Mouse (Mus musculus): Measurements from ENCODE around the gene Slc26a10.

DNA sequence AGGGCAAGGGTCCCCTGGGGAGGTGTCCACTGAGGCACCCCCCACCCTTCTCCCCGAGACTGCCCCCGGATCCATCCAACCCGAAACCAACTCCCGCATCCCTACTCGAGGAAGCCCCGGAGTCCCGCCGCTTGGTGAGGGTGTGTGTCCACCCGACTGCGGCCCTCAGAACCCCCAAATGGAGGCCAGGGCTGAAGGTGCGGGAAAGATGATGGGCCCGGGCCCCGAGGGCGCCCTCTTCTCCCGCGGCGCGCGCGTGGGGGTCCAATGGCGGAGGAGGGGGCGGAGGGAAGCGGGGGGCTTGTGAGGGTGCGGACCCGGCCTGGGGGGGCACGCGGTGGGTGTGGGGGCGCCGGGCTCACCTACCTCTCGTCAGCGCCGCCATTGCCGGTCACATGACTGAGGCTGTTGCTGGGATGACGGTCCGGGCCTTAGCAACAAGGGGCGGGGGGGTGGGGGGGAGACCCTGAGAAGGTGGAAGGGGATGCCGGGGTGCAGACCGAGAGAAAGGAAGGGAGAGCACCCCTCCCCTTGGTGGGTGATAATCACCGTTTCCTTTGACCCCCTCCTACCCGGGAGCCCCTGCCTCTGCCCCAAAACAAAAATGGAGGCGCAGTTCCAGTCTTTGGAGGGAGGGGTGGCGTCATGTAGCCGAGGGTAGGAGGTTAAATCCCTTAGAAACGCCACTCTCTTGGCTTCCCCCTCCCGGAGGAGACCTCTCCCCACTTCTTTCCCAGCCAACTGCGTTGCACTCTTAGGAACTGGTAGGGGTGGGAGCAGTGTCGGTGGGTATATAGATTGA lies 15.1 kb upstream of the Slc26a10 start, which contains the start of gene Dtx3:
- TF ChIP-seq TCF3 (IDR thresholded peaks at IDR 0.05; ENCODE audit: insufficient read length, low read depth) (no peak), POLR2A (IDR thresholded peaks at IDR 0.05; ENCODE audit: insufficient read length, low read depth) (peak; percentile 62), E2F4 (IDR thresholded peaks at IDR 0.05; ENCODE audit: insufficient read depth) (no peak), USF1 (IDR thresholded peaks at IDR 0.05; ENCODE audit: low read depth) (peak; percentile 76), POLR2AphosphoS2 (IDR thresholded peaks at IDR 0.05; ENCODE audit: insufficient read length, low read depth) (no peak), MYOG (IDR thresholded peaks at IDR 0.05; ENCODE audit: control insufficient read depth in 1 of 3, insufficient read depth in 1 of 3, insufficient read length in 2 of 3, low read depth in 2 of 3) (no peak), CEBPB (IDR thresholded peaks at IDR 0.05; ENCODE audit: insufficient read depth, poor library complexity, severe bottlenecking) (no peak), MYOD1 (IDR thresholded peaks at IDR 0.05; ENCODE audit: control insufficient read depth in 1 of 3, insufficient read length in 2 of 3, low read depth in 2 of 3) (no peak), MAX (IDR thresholded peaks at IDR 0.05; ENCODE audit: low read depth) (no peak), REST (IDR thresholded peaks at IDR 0.05; ENCODE audit: insufficient read depth, insufficient read length) (no peak), TCF12 (IDR thresholded peaks at IDR 0.05; ENCODE audit: insufficient read depth, poor library complexity, severe bottlenecking) (no peak), SRF (IDR thresholded peaks at IDR 0.05; ENCODE audit: control insufficient read depth, insufficient read length, low read depth) (no peak)

Data from myocyte (in vitro differentiated cells).